Mouse (Mus musculus): ENCODE data around the gene Mier3. TPM values are rescaled to one million over a fixed set of nuclear protein-coding genes. Genes with fewer than 3 reads are reported as not detected.

Mier3 gene
- 0.22 and 0.37 TPM in 2 replicates for polyA plus RNA-seq (2012)

GRCm38 (mm10) chr13:111680679-111681078 lies at the start of gene Mier3:
Mier3 (plus strand) TSS chr13:111680979.
- H3K27me3 ChIP-seq (ENCODE audit: control insufficient read depth): peaks cover 14% of the 10 kb centered on the region
- H3K4me3 ChIP-seq (replicated peaks): no peak within 1 kb of the TSS
- H3K36me3 ChIP-seq (ENCODE audit: control insufficient read depth): no peaks in the 10 kb centered on the region
- H3K4me1 ChIP-seq (ENCODE audit: control insufficient read depth): peaks cover 26% of the 10 kb centered on the region
- H3K9me3 ChIP-seq (ENCODE audit: control insufficient read depth, low read length): no peaks in the 10 kb centered on the region
- TF ChIP-seq GATA1 (IDR thresholded peaks at IDR 0.05; ENCODE audit: low read length) (no peak), TAL1 (IDR thresholded peaks at IDR 0.05; ENCODE audit: low read length) (no peak)

GRCm38 (mm10) chr13:111634163-111635160 lies 46.3 kb upstream of the Mier3 start:
- peak overlapping the region; percentile 17 for H3K4me3 ChIP-seq (replicated peaks)
- TF ChIP-seq GATA1 (IDR thresholded peaks at IDR 0.05; ENCODE audit: low read length) (no peak), TAL1 (IDR thresholded peaks at IDR 0.05; ENCODE audit: low read length) (no peak)
- peaks cover 3% of the 10 kb centered on the region; the same call in 1 of the 2 replicates for H3K9me3 ChIP-seq (ENCODE audit: control insufficient read depth, low read length)

GRCm38 (mm10) chr13:111640319-111640718 lies 40.5 kb upstream of the Mier3 start:
- no peaks in the 10 kb centered on the region for H3K36me3 ChIP-seq (ENCODE audit: control insufficient read depth)
- H3K9me3 ChIP-seq (ENCODE audit: control insufficient read depth, low read length): peaks cover 3% of the 10 kb centered on the region; the same call in 1 of the 2 replicates
- H3K4me1 ChIP-seq (ENCODE audit: control insufficient read depth): peaks cover 8% of the 10 kb centered on the region
- TF ChIP-seq TAL1 (IDR thresholded peaks at IDR 0.05; ENCODE audit: low read length) (no peak), GATA1 (IDR thresholded peaks at IDR 0.05; ENCODE audit: low read length) (no peak)
- no peak overlapping the region for H3K4me3 ChIP-seq (replicated peaks)
- peaks cover 7% of the 10 kb centered on the region; the same call in 1 of the 2 replicates for H3K27me3 ChIP-seq (ENCODE audit: control insufficient read depth)

More at GRCm38 (mm10) chr13:111634163-111635160, 46.3 kb upstream of the Mier3 start:
- Histone ChIP-seq H3K27me3 (ENCODE audit: control insufficient read depth) (no peaks in the 10 kb centered on the region), H3K36me3 (ENCODE audit: control insufficient read depth) (no peaks in the 10 kb centered on the region), H3K4me1 (ENCODE audit: control insufficient read depth) (peaks cover 18% of the 10 kb centered on the region)

GRCm38 (mm10) chr13:111643636-111644035 lies 37.1 kb upstream of the Mier3 start:
- Histone ChIP-seq H3K9me3 (ENCODE audit: control insufficient read depth, low read length) (no peaks in the 10 kb centered on the region), H3K4me3 (replicated peaks) (no peak overlapping the region), H3K27me3 (ENCODE audit: control insufficient read depth) (peaks cover 7% of the 10 kb centered on the region), H3K4me1 (ENCODE audit: control insufficient read depth) (peaks cover 4% of the 10 kb centered on the region), H3K36me3 (ENCODE audit: control insufficient read depth) (no peaks in the 10 kb centered on the region)
- TF ChIP-seq GATA1 (IDR thresholded peaks at IDR 0.05; ENCODE audit: low read length) (no peak), TAL1 (IDR thresholded peaks at IDR 0.05; ENCODE audit: low read length) (no peak)

GRCm38 (mm10) chr13:111646204-111646603 lies 34.6 kb upstream of the Mier3 start:
- TF ChIP-seq TAL1 (IDR thresholded peaks at IDR 0.05; ENCODE audit: low read length): no peak
- no peak for TF ChIP-seq GATA1 (IDR thresholded peaks at IDR 0.05; ENCODE audit: low read length)
- H3K4me1 ChIP-seq (ENCODE audit: control insufficient read depth): no peaks in the 10 kb centered on the region

GRCm38 (mm10) chr13:111647279-111647678 lies 33.5 kb upstream of the Mier3 start:
- Histone ChIP-seq H3K9me3 (ENCODE audit: control insufficient read depth, low read length) (peaks cover 4% of the 10 kb centered on the region), H3K27me3 (ENCODE audit: control insufficient read depth) (peaks cover 8% of the 10 kb centered on the region), H3K4me3 (replicated peaks) (no peak overlapping the region), H3K4me1 (ENCODE audit: control insufficient read depth) (peaks cover 2% of the 10 kb centered on the region), H3K36me3 (ENCODE audit: control insufficient read depth) (no peaks in the 10 kb centered on the region)
- TF ChIP-seq GATA1 (IDR thresholded peaks at IDR 0.05; ENCODE audit: low read length): no peak
- no peak for TF ChIP-seq TAL1 (IDR thresholded peaks at IDR 0.05; ENCODE audit: low read length)

More at GRCm38 (mm10) chr13:111646204-111646603, 34.6 kb upstream of the Mier3 start:
- Histone ChIP-seq H3K36me3 (ENCODE audit: control insufficient read depth) (no peaks in the 10 kb centered on the region), H3K4me3 (replicated peaks) (no peak overlapping the region), H3K9me3 (ENCODE audit: control insufficient read depth, low read length) (peaks cover 4% of the 10 kb centered on the region), H3K27me3 (ENCODE audit: control insufficient read depth) (peaks cover 10% of the 10 kb centered on the region)

- no peak for TF ChIP-seq GATA1 (IDR thresholded peaks at IDR 0.05; ENCODE audit: low read length)
- no peak for TF ChIP-seq TAL1 (IDR thresholded peaks at IDR 0.05; ENCODE audit: low read length)
- Histone ChIP-seq H3K27me3 (ENCODE audit: control insufficient read depth) (peaks cover 3% of the 10 kb centered on the region; the same call in 1 of the 2 replicates), H3K4me3 (replicated peaks) (no peak overlapping the region), H3K9me3 (ENCODE audit: control insufficient read depth, low read length) (peaks cover 4% of the 10 kb centered on the region), H3K36me3 (ENCODE audit: control insufficient read depth) (no peaks in the 10 kb centered on the region), H3K4me1 (ENCODE audit: control insufficient read depth) (peaks cover 23% of the 10 kb centered on the region)
Observed at GRCm38 (mm10) chr13:111651020-111651419, 29.8 kb upstream of the Mier3 start.

- H3K36me3 ChIP-seq (ENCODE audit: control insufficient read depth): peaks cover 3% of the 10 kb centered on the region
- no peaks in the 10 kb centered on the region for H3K27me3 ChIP-seq (ENCODE audit: control insufficient read depth)
- TF ChIP-seq TAL1 (IDR thresholded peaks at IDR 0.05; ENCODE audit: low read length) (no peak), GATA1 (IDR thresholded peaks at IDR 0.05; ENCODE audit: low read length) (no peak)
- peaks cover 65% of the 10 kb centered on the region for H3K4me1 ChIP-seq (ENCODE audit: control insufficient read depth)
- no peak overlapping the region for H3K4me3 ChIP-seq (replicated peaks)
- no peaks in the 10 kb centered on the region for H3K9me3 ChIP-seq (ENCODE audit: control insufficient read depth, low read length)
Observed at GRCm38 (mm10) chr13:111655273-111655672, 25.5 kb upstream of the Mier3 start.

- no peaks in the 10 kb centered on the region for H3K9me3 ChIP-seq (ENCODE audit: control insufficient read depth, low read length)
- peaks cover 3% of the 10 kb centered on the region for H3K36me3 ChIP-seq (ENCODE audit: control insufficient read depth)
- H3K27me3 ChIP-seq (ENCODE audit: control insufficient read depth): no peaks in the 10 kb centered on the region
- H3K4me1 ChIP-seq (ENCODE audit: control insufficient read depth): peaks cover 69% of the 10 kb centered on the region
- TF ChIP-seq TAL1 (IDR thresholded peaks at IDR 0.05; ENCODE audit: low read length) (no peak), GATA1 (IDR thresholded peaks at IDR 0.05; ENCODE audit: low read length) (no peak)
- H3K4me3 ChIP-seq (replicated peaks): peak overlapping the region; percentile 57
Observed at GRCm38 (mm10) chr13:111655856-111656255, 24.9 kb upstream of the Mier3 start.
